Mouse (Mus musculus) retina, embryonic 14.5 days (tissue): Measurements from ENCODE around the gene Hoxc5.

Experiments
- DNase-seq: peaks from one replicate; pipeline ENCODE4 v3.0.0-alpha.2; 2015; ENCODE audit warnings: low spot score

The Hoxc5 gene

DNA sequence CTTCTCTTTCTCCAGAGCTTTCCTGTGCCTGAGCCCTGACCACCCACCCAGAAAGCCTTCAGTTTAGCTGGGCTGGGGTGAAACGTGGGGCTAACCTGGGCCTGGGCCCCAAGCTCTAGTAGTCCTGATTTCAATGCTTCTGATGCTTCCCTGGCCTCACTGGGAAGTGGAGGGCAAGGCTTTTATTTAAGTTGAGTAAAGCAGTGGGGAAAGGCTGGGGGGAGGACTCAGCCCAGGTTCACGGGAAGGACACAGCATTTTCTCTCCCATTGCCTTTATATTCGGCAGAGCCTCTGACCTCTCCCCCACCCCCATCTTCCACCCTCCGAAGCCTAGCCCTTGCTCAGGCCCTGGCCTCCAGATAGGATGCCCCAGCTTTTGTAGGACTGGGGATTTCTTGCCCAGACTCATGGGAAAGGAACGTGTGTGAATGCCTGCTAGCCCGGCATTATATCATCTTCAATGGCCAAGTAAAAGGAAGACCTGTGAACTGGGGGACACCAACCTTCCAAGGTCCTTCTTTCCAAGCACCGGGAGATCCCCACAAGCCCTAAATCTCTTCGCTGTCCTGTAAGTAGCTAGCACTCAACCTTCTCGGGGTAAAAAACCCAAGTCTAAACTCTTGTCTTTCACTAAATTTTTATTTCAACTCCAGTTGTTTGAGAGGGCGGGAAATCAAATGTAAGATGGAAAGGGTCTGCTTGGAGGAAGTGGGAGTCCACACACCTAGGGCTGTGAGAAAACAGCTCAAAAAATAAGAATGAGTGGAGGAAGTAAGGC lies 71.6 kb downstream of the Hoxc5 start:
- no peak for DNase-seq

DNA sequence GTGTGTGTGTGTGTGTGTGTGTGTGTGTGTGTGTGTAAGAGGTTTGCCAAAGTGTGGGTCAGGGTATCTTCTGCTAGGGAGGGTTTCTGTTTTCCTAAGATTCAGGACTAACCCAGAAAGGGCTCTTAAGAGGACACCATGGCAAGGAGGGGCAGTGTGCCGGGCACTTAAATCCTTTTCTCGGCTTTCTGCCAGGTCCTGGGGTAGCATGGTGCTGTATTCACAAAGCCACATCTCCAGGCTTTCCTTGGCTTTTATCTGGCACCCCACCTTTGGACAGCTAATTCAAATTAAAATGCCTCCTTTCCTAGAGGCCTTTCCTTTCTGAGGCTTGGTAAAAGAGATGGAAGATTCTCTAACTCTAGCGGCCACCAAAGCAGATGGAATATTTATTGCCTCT lies 72.4 kb downstream of the Hoxc5 start:
- no peak for DNase-seq

GRCm38 (mm10) chr15:103040601-103041000 lies 73.4 kb downstream of the Hoxc5 start:
- no peak for DNase-seq

DNA sequence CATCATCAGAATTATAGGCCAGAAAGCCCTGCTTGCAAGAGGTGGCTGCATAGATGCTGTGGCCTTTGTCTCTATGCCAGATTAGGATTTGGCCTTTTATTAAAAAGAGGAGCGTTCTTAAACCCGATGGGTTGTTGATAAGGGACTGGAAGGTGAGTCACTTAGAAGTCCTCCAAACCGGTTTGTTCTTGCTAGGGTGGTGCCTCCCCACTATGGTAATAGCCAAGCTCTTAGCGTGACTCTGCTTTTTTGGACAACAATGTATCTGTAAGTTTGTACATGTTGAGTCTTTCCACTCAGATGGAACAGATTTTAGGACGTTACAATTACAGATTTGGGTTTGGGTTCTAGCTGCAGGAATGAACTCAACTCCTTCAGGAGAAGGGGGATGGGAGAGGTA lies 74.4 kb downstream of the Hoxc5 start:
- DNase-seq, result no peak

DNA sequence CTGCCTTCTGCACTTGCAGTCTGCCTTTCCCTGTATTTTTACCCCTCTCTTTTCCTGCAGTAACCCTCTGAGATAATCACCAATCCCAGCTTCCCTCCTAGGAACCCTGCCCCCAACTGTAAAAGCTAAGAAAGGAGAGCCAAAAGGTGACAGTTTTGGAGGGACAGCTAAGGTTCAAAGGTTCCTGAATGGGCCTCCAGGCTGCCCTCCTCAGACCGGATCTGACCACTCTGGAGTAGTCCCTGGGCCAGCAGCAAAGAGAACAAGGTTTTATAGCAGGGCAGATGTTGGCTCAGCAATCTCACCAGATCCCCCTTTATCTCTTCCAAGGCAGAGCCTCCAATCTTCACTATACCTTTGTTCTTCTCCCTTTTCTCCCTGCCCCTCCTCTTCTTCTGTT lies 75.0 kb downstream of the Hoxc5 start:
- DNase-seq, result no peak

DNA sequence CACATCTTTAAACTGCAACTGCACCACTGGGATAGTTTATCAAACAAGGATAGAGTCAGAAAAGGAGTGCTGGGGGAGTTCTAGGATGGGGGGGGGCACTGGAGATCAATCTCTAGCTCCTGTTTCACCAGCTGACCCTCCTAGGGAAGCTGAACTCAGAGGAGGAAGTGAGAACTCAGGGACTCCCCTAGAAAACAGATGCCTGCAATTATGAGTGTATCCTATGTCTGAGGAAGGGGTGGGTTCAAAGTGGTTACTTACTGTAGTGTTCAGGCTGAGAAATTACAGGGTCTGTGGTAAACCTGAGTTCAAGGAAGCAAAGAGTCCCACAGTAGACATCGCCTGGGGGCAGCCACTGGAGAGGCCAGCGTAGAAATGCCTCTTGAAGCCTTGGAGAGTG lies 84.4 kb downstream of the Hoxc5 start:
- DNase-seq, result no peak

DNA sequence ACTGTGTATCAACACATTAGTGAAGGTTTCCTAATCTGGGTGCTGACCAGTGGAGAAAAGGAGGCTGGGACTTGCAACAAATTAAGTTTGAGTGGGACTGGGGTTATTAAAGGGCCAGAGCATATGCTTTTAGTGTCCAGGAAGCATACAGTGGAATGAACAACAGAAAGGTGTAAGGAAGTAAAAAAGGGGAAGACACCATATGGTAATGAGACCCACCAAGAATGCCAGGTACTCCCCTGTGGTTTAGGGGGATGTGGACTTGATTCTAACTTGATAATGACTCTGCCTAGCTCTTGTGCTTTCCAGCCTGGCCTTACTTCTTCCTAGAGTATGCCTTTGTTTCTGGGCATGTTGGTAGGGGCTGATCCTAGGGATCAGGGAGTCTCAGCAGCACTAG lies 86.0 kb downstream of the Hoxc5 start:
- DNase-seq, result no peak

DNA sequence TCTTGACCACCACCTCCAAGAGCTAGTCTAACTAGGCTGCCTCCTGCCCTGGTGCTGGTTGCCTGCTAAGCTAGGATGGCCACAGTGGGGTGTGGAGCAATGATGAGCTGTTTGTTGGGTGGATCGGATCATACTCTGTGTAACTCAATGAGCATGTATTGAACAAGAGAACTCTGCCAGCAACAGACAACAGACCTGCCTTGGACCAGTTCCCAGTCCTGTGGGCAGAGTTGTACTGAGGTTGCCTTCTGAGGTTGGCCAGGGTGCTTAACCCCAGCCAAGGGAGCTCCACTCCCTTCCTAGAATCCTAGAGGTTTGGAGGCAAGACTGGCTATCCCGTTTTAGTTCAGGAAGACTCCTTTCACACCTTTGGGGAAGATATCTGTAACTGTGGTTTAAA lies 89.2 kb downstream of the Hoxc5 start:
- no peak for DNase-seq

- DNase-seq, result peak; percentile 43
Measured at GRCm38 (mm10) chr15:103058715-103059114, 91.5 kb downstream of the Hoxc5 start.

- DNase-seq, result peak; percentile 39
Measured at GRCm38 (mm10) chr15:103059393-103059992, 92.2 kb downstream of the Hoxc5 start.

- no peak for DNase-seq
Measured at GRCm38 (mm10) chr15:103060021-103060340, 92.7 kb downstream of the Hoxc5 start.

GRCm38 (mm10) chr15:103060341-103061130 lies 93.3 kb downstream of the Hoxc5 start:
- DNase-seq, result peak; percentile 46

DNA sequence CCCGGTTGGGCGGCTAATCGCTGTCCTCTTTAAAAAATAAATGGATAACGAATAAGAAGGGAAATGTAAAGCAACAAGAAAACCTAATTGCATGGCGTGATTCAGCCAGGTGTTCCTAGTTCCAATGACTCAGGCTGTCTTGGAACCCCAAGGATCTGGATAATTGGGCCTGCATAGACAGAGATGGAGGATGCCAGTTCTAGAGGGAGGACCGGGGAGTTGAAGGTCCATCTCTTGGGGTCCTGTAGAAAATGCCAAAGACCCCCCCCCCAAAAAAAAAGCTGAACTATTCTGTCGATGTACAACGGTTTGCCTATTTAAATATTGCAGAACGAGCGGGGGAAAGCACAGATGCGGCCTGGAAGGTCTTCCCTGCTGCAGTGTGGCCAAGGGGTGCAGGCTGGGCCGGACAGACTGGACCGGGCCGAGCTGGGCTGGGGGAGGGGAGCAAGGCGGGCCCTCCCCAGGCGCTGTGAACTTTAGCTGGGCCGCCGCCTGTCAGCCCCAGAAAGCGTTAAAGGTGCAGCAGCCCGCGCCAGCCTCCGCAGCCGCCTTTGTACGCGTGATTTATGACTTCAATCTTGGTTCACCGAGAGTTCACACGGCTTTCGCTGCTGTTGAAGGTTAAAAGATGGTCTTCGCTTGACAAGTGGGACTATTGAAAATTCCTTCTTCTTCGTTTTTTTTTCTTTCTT lies 94.0 kb downstream of the Hoxc5 start:
- DNase-seq, result no peak

DNA sequence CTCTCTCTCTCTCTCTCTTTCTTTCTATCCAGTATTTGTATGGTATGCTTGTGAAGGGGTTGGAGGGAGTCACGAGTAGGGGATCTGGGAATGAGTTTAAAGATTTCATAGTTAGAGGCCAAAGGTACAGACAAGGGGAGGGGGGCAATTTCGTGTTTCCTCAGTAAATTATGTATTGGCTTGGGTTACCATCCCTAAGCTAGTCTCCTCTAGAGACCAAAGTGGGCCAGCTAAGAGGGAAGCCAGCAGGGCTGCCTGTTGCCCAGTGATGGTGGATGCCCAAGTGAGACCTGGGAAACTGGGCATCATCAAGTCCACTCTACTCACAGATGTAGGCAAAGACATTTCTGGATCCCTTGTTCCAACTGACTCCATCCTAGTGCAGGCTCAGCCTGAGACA lies 94.7 kb downstream of the Hoxc5 start:
- no peak for DNase-seq

GRCm38 (mm10) chr15:103065642-103066041 lies 98.4 kb downstream of the Hoxc5 start:
- DNase-seq, result no peak
